Mouse (Mus musculus) kidney, embryonic 14.5 days (tissue): ENCODE measurements around the gene Tmem59l. TPM values are rescaled to one million over a fixed set of nuclear protein-coding genes. Genes with fewer than 3 reads are reported as not detected.

Source experiments
- ATAC-seq: fragments of 200-750 bp; cut with Nextera tagmentation; 2 replicates; pipeline ENCODE4 v1.8.0; 2017; ENCODE audit warnings: moderate number of reproducible peaks, mild to moderate bottlenecking, moderate TSS enrichment, moderate library complexity; ENCODE audit not compliant: low FRiP score, low TSS enrichment
- H3K27ac ChIP-seq: fragments of 300-500 bp; sonication (generic); 2 replicates; pipeline ENCODE4 v1.5.1; 2014; ENCODE audit warnings: low read depth, mild to moderate bottlenecking, low read length, moderate library complexity, mixed read lengths
- H3K27me3 ChIP-seq: fragments of 300-500 bp; sonication (generic); 2 replicates; pipeline ENCODE4 v1.6.1; 2014; ENCODE audit warnings: mild to moderate bottlenecking, low read length; ENCODE audit not compliant: control insufficient read depth, insufficient read depth
- H3K36me3 ChIP-seq: fragments of 300-500 bp; sonication (generic); 2 replicates; pipeline ENCODE4 v1.6.1; 2014; ENCODE audit warnings: low read length, mixed read lengths; ENCODE audit not compliant: control insufficient read depth, insufficient read depth
- H3K4me1 ChIP-seq: fragments of 300-500 bp; sonication (generic); 2 replicates; pipeline ENCODE4 v1.6.1; 2014; ENCODE audit warnings: low read length, mixed read lengths; ENCODE audit not compliant: control insufficient read depth, insufficient read depth
- H3K4me2 ChIP-seq: fragments of 300-500 bp; sonication (generic); replicated peaks from 2 replicates; pipeline ENCODE4 v1.6.1; 2014; ENCODE audit warnings: low read depth, mild to moderate bottlenecking, low read length
- H3K4me3 ChIP-seq: fragments of 300-500 bp; sonication (generic); 2 replicates; pipeline ENCODE4 v1.5.1; 2014; ENCODE audit warnings: mild to moderate bottlenecking, low read length
- H3K9ac ChIP-seq: fragments of 300-500 bp; sonication (generic); 2 replicates; pipeline ENCODE4 v1.6.1; 2014; ENCODE audit warnings: low read depth, mild to moderate bottlenecking, low read length, moderate library complexity
- H3K9me3 ChIP-seq: fragments of 300-500 bp; sonication (generic); 2 replicates; pipeline ENCODE4 v1.6.1; 2016; ENCODE audit warnings: low read length; ENCODE audit not compliant: control insufficient read depth
- WGBS: fragments of 180-500 bp; shearing (Covaris S2); extraction: QIAGEN DNeasy Blood & Tissue Kit; methylation state at CpG from one replicate; pipeline ENCODE4 v1.1.7; 2014; 5-methylcytosine and 5-hydroxymethylcytosine counted together
- polyA plus RNA-seq: library from polyadenylated mRNA; unstranded; fragments of >200 nt; fragmentation: Nextera tagmentation; extraction: Ambion mirVana; gene quantifications from 2 replicates; pipeline ENCODE4 v1.2.1, GENCODE M21; 2014

Tmem59l gene
- polyA plus RNA-seq, 1 experiment from 2014 or later = 8.5 TPM

DNA sequence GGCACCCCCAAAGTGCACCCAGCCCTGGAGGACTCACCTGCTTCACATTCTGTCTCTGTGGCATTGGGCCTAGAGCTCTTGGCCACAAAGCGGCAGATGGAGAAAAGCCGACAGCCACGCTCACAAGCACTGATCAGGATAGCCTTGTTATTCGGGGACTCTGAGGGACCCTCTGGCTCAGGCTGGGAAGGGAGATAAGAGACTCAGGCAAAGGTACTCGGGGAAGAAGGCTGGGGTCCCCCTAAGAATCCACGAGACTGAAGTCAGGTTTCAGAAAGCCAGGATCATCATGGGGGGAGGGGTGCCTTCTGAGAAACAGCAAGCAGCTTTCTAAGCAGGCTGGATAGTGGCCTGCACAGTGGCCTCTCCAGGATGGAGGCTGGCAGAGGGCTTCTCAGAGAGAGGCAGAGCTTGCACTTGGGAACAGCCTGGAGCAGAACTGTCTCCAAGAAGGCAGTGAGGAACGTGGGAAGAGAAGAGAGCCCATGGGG is 922 bp downstream of the Tmem59l start:
- Histone ChIP-seq H3K4me2 (no peak overlapping the region), H3K4me3 (no peak overlapping the region), H3K4me1 (peaks cover 23% of the 10 kb centered on the region), H3K27ac (no peak overlapping the region), H3K9ac (no peak overlapping the region), H3K36me3 (no peaks in the 10 kb centered on the region), H3K9me3 (no peaks in the 10 kb centered on the region), H3K27me3 (peaks cover 78% of the 10 kb centered on the region)
- WGBS = 51% methylated on average over 7 of the region's 7 CpGs
- ATAC-seq = no peak

DNA sequence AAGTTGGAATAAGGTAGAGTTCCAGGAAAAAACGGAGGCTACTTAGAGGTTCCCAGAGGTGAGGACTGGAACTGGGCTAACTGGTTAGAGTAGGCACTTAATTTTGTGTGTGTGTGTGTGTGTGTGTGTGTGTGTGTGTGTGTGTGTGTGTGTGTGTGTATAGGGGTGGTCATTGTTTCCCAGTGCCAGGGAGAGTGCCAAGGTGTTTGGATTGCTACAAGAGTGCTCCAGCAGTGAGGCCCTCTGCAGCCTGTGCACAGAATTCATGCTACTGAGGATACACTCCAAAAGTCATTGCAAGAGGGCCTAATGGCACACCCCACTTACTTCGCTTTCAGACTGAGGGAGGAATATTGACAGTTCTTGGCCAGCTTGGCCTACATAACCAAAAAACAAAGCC is 4.2 kb downstream of the Tmem59l start:
- no peak overlapping the region for H3K4me3 ChIP-seq
- H3K4me1 ChIP-seq = peaks cover 7% of the 10 kb centered on the region
- peaks cover 48% of the 10 kb centered on the region for H3K27me3 ChIP-seq
- no peak overlapping the region for H3K4me2 ChIP-seq
- no peak overlapping the region for H3K9ac ChIP-seq
- no peak overlapping the region for H3K27ac ChIP-seq
- ATAC-seq = no peak
- H3K9me3 ChIP-seq = no peaks in the 10 kb centered on the region
- H3K36me3 ChIP-seq = no peaks in the 10 kb centered on the region
- WGBS = 65% methylated on average over 2 of the region's 2 CpGs

DNA sequence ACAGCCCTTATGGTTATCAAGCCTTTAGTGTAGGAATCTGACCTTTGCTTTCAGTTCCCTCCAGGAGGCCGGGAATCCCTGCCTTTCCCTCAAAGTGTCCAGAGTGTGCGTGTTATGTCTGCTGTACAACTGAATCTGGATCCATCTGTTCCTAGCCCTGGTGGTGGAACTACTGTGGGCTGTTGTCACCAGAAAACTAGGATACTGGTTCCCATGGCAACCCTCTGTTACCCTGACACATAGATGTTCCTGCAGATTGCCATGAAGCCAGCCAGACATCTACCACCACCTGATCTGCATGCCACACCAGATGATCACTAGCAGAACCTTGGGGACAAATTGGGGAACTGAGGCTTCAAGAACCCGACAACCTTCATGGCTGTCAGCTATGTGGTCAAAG is 5.2 kb downstream of the Tmem59l start:
- no peaks in the 10 kb centered on the region for H3K9me3 ChIP-seq
- H3K9ac ChIP-seq = no peak overlapping the region
- peaks cover 39% of the 10 kb centered on the region for H3K27me3 ChIP-seq
- H3K4me3 ChIP-seq = no peak overlapping the region
- H3K27ac ChIP-seq = no peak overlapping the region
- 72% methylated on average over 3 of the region's 3 CpGs for WGBS
- no peak overlapping the region for H3K4me2 ChIP-seq
- H3K4me1 ChIP-seq = peaks cover 9% of the 10 kb centered on the region
- no peak for ATAC-seq
- no peaks in the 10 kb centered on the region for H3K36me3 ChIP-seq

DNA sequence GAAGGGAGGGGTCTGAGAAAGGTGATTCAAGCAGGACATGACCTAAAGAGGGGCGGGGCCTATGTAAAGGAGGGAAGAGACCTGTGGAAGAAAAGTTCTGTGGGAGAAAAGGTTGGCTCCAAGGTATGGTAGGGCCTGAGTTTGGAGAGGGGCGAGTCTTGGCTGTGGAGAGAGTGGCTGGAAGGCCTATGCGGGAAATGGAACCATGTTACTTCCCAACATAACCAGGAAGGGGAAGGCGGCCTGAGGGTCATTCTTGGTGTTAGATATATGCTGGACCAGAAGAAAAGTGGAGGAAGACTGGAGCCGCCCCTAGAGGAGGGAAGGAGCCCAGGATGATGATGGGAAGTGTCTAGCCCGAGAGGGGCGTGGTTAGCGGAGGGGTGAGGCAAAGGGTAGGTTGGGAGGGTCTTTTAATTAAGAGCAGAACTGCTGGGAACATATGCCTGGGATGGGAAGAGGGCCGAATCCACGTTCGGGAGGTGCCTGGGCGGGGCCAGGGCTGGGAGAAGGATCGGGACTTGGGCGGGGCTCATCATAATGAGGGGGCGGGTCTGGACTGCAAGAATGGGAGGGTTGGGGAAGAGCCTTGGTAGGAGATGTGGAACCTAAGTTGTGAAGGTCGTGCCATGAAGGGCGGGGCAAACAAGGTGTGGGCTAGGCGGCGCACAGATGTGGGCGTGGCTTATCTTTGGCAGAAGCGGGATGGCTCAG is 9.7 kb downstream of the Tmem59l start:
- Histone ChIP-seq H3K36me3 (no peaks in the 10 kb centered on the region), H3K27ac (peak overlapping the region; percentile 38; the same call in 1 of the 2 replicates), H3K4me1 (peaks cover 11% of the 10 kb centered on the region), H3K9ac (0 out of 2 replicates have a peak overlapping the region, but pooled peaks have one; percentile 8), H3K4me2 (peak overlapping the region; percentile 86), H3K4me3 (peak overlapping the region; percentile 92), H3K9me3 (no peaks in the 10 kb centered on the region), H3K27me3 (peaks cover 6% of the 10 kb centered on the region; the same call in 1 of the 2 replicates)
- peak; percentile 61 for ATAC-seq
- under 1% methylated on average over 21 of the region's 21 CpGs for WGBS

DNA sequence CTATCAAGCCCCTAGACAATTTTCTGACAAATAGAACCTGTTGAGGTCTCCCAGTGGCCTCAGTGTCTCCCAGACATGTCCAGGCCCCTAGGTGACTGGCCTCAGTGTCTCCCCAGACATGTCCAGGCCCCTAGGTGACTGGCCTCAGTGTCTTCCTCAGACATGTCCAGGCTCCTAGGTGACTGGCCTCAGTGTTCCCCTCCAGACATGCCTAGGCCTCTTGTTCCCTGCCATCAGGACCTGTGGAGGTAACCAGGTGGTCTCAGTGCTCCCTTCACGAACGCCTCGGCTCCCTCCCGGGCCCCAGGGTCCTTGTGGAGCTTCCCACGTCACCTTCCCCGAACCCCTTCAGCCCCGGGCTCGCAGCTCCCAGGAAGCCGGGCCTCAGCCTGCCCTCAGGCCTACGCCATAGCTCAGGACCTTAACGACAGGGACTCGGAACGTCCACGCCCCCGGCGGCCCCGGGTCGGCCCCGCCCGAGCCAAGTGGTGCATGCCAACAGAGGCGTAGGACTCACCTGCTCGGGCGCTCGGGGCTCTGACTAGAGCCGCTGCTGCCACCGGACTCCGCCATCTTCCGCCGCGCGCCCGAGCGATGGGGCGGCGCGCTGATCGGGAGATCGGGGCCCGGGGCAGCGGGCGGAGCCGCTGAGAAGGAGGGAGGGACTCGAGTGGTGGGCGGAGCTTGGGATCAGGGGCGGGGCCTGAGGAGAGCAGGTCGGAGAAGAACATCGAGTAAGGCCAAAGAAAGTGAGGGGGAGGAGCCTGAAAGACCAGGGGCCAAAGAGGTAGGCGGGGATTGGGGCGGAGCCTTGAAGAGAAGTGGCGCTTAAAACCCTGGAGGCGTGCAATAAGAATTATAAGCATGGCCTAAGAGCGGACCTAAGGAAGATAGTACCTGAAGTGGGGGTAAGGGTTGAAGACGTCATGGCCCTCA is 10.6 kb downstream of the Tmem59l start, which contains the start of gene Klhl26:
TSS of gene Klhl26 (minus strand) at position 636 of the 936 bp plus-strand sequence.
- Histone ChIP-seq H3K27me3 (0 out of 2 replicates have a peak, but pooled peaks cover 3% of the 10 kb centered on the region), H3K36me3 (no peaks in the 10 kb centered on the region), H3K27ac (peak within 1 kb of the TSS; percentile 57), H3K4me1 (peaks cover 11% of the 10 kb centered on the region), H3K4me2 (peak within 1 kb of the TSS; percentile 86), H3K9ac (peak within 1 kb of the TSS; percentile 89), H3K9me3 (no peaks in the 10 kb centered on the region), H3K4me3 (peak within 1 kb of the TSS; percentile 92)
- peak; percentile 88 for ATAC-seq
- WGBS = under 1% methylated on average over 53 of the region's 53 CpGs

DNA sequence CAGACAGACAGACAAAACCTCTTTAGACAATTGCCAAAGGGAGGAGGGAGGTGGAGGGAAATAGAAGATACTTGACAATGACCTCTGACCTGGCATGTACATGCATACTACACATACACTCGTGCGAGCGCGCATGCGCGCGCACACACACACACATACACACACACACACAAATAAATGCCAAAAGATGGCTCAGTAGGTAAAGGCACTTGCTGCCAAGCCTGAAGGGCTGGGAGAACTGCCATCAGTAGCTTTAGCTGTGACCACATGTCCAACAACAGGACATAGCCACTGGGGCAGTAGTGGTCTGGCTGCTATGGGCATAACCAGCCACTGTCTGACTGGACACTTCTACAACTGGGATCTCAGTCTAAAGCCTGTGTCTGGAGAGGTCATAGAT is 15.3 kb downstream of the Tmem59l start:
- WGBS = 96% methylated on average over 7 of the region's 7 CpGs
- H3K4me2 ChIP-seq = no peak overlapping the region
- H3K36me3 ChIP-seq = no peaks in the 10 kb centered on the region
- no peak overlapping the region for H3K9ac ChIP-seq
- H3K4me3 ChIP-seq = no peak overlapping the region
- H3K4me1 ChIP-seq = peaks cover 13% of the 10 kb centered on the region
- no peaks in the 10 kb centered on the region for H3K9me3 ChIP-seq
- H3K27me3 ChIP-seq = no peaks in the 10 kb centered on the region
- ATAC-seq = no peak
- no peak overlapping the region for H3K27ac ChIP-seq

DNA sequence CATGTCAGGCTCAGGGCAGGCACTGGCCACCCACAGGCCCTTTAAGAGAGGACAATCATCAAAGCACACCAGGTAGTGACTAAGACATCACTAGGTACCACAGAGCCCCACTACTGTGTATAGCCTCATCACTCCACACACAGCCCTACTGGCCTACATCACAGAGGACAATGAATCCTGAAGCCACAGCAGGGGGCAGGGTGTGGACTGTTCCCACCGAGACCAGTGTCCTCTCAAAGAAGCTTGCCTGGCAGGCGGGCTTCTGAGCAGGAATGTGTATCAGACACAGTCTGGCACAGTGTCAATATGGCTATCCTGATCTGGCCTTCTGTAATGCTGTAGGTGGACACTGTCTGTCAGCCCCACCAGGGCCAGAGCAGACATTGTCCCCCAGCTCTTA is 17.2 kb downstream of the Tmem59l start:
- Histone ChIP-seq H3K36me3 (no peaks in the 10 kb centered on the region), H3K4me1 (peaks cover 13% of the 10 kb centered on the region), H3K9ac (no peak overlapping the region), H3K27ac (no peak overlapping the region), H3K4me3 (no peak overlapping the region), H3K4me2 (no peak overlapping the region), H3K27me3 (no peaks in the 10 kb centered on the region), H3K9me3 (no peaks in the 10 kb centered on the region)
- no peak for ATAC-seq
- 84% methylated on average over 2 of the region's 2 CpGs for WGBS

DNA sequence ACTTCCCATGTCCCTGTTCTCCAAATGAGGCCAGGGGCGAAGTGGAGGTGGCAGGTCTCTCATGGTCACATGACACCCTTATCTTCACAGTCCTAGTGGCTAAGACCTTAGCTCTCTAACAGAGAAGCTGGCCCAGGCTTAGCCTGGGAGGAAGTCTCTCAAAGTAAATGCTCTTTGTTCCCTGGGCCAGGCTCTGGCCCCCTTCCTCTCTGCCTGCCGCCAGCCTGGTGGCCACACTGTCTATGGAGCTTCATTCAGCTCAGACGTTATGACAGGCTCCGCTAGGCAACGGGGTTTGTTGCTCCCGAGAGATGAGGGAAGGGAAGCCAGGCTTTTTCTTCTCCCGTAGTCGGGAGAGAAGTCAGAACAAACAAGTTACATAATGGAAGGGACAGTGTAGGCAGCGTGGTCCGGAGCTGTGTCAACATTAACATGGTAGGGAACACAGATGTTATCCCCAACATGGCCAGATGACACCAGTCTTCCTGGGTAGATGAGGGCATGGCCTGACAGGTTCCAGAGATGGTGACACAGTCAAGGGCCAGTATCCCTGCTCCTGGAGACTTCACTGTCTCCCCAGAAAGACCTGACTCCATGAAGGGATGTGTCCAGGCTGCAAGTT is 17.8 kb downstream of the Tmem59l start:
- Histone ChIP-seq H3K36me3 (no peaks in the 10 kb centered on the region), H3K27me3 (no peaks in the 10 kb centered on the region), H3K9me3 (no peaks in the 10 kb centered on the region), H3K27ac (no peak overlapping the region), H3K4me3 (no peak overlapping the region), H3K4me1 (peaks cover 13% of the 10 kb centered on the region), H3K9ac (no peak overlapping the region), H3K4me2 (no peak overlapping the region)
- no peak for ATAC-seq
- WGBS = 52% methylated on average over 10 of the region's 10 CpGs
